Mouse (Mus musculus): ENCODE measurements around the gene Pink1.

Gene Pink1

GRCm38 (mm10) chr4:138267869-138268268 lies 58.2 kb downstream of the Pink1 start:
- DNase-seq (ENCODE audit: extremely low read depth, insufficient read length, low spot score) = no peak

Measured in 3134 (cell line).